Mouse (Mus musculus): ENCODE measurements around the gene Mtmr11. TPM values are rescaled to one million over a fixed set of nuclear protein-coding genes. Genes with fewer than 3 reads are reported as not detected.

The Mtmr11 gene
- polyA plus RNA-seq, 1 experiment from 2014 or later, result 29.7 TPM

- Histone ChIP-seq H3K4me3 (replicated peaks) (no peak overlapping the region), H3K9me3 (replicated peaks) (no peaks in the 10 kb centered on the region), H3K27ac (no peak overlapping the region), H3K36me3 (peaks cover 57% of the 10 kb centered on the region), H3K4me2 (no peak overlapping the region), H3K27me3 (no peaks in the 10 kb centered on the region), H3K9ac (no peak overlapping the region), H3K4me1 (peaks cover 14% of the 10 kb centered on the region)
- 78% methylated on average over 8 of the region's 8 CpGs for WGBS
- no peak for ATAC-seq (replicated peaks; ENCODE audit: low FRiP score)
Measured at GRCm38 (mm10) chr3:96155501-96155900, 6.3 kb upstream of the Mtmr11 start.

GRCm38 (mm10) chr3:96159820-96160219 is 2.0 kb upstream of the Mtmr11 start:
- no peak for ATAC-seq (replicated peaks; ENCODE audit: low FRiP score)
- Histone ChIP-seq H3K4me1 (peaks cover 41% of the 10 kb centered on the region), H3K4me3 (replicated peaks) (no peak overlapping the region), H3K4me2 (peak overlapping the region; percentile 89), H3K27me3 (no peaks in the 10 kb centered on the region), H3K9ac (no peak overlapping the region), H3K36me3 (peaks cover 14% of the 10 kb centered on the region), H3K27ac (peak overlapping the region; percentile 94), H3K9me3 (replicated peaks) (no peaks in the 10 kb centered on the region)
- 72% methylated on average over 4 of the region's 4 CpGs for WGBS

GRCm38 (mm10) chr3:96160222-96160802 is 1.5 kb upstream of the Mtmr11 start:
- peak overlapping the region; percentile 94 for H3K27ac ChIP-seq
- no peak overlapping the region for H3K9ac ChIP-seq
- no peaks in the 10 kb centered on the region for H3K9me3 ChIP-seq (replicated peaks)
- peaks cover 41% of the 10 kb centered on the region for H3K4me1 ChIP-seq
- peak; percentile 64 for ATAC-seq (replicated peaks; ENCODE audit: low FRiP score)
- H3K4me2 ChIP-seq, result peak overlapping the region; percentile 89
- peak overlapping the region; percentile 59 for H3K4me3 ChIP-seq (replicated peaks)
- H3K36me3 ChIP-seq, result peaks cover 9% of the 10 kb centered on the region
- 44% methylated on average over 4 of the region's 4 CpGs for WGBS
- H3K27me3 ChIP-seq, result no peaks in the 10 kb centered on the region

GRCm38 (mm10) chr3:96160803-96161516 is 844 bp upstream of the Mtmr11 start:
- Histone ChIP-seq H3K4me1 (peaks cover 41% of the 10 kb centered on the region), H3K36me3 (peaks cover 2% of the 10 kb centered on the region), H3K4me3 (replicated peaks) (peak overlapping the region; percentile 59), H3K27ac (peak overlapping the region; percentile 94), H3K4me2 (peak overlapping the region; percentile 89), H3K9me3 (replicated peaks) (no peaks in the 10 kb centered on the region), H3K27me3 (no peaks in the 10 kb centered on the region), H3K9ac (peak overlapping the region; percentile 52)
- peak; percentile 89 for ATAC-seq (replicated peaks; ENCODE audit: low FRiP score)
- 2% methylated on average over 12 of the region's 12 CpGs for WGBS

GRCm38 (mm10) chr3:96163040-96163439 is 1.2 kb downstream of the Mtmr11 start:
- Histone ChIP-seq H3K9ac (peak overlapping the region; percentile 52; the same call in 1 of the 2 replicates), H3K4me1 (peaks cover 41% of the 10 kb centered on the region), H3K9me3 (replicated peaks) (no peaks in the 10 kb centered on the region), H3K4me2 (peak overlapping the region; percentile 89), H3K27ac (peak overlapping the region; percentile 94), H3K36me3 (peaks cover 8% of the 10 kb centered on the region; the same call in 1 of the 2 replicates), H3K27me3 (no peaks in the 10 kb centered on the region), H3K4me3 (replicated peaks) (peak overlapping the region; percentile 59)
- no peak for ATAC-seq (replicated peaks; ENCODE audit: low FRiP score)
- WGBS, result 87% methylated on average over 6 of the region's 6 CpGs

- Histone ChIP-seq H3K27me3 (no peaks in the 10 kb centered on the region), H3K4me2 (no peak overlapping the region), H3K9me3 (replicated peaks) (no peaks in the 10 kb centered on the region), H3K4me1 (peaks cover 22% of the 10 kb centered on the region), H3K4me3 (replicated peaks) (no peak overlapping the region), H3K27ac (peak overlapping the region; percentile 48; the same call in 1 of the 2 replicates), H3K36me3 (peaks cover 29% of the 10 kb centered on the region), H3K9ac (no peak overlapping the region)
- ATAC-seq (replicated peaks; ENCODE audit: low FRiP score), result no peak
- 73% methylated on average over 12 of the region's 12 CpGs for WGBS
Measured at GRCm38 (mm10) chr3:96168466-96169158, 6.8 kb downstream of the Mtmr11 start.

- ATAC-seq (replicated peaks; ENCODE audit: low FRiP score), result no peak
- no peak overlapping the region for H3K4me3 ChIP-seq (replicated peaks)
- 87% methylated on average over 4 of the region's 4 CpGs for WGBS
- H3K9me3 ChIP-seq (replicated peaks), result no peaks in the 10 kb centered on the region
- peaks cover 44% of the 10 kb centered on the region for H3K36me3 ChIP-seq
- H3K27me3 ChIP-seq, result no peaks in the 10 kb centered on the region
- H3K4me2 ChIP-seq, result no peak overlapping the region
- H3K27ac ChIP-seq, result no peak overlapping the region
- no peak overlapping the region for H3K9ac ChIP-seq
- H3K4me1 ChIP-seq, result peaks cover 37% of the 10 kb centered on the region
Measured at GRCm38 (mm10) chr3:96170276-96170675, 8.5 kb downstream of the Mtmr11 start.

GRCm38 (mm10) chr3:96170976-96171545 is 9.3 kb downstream of the Mtmr11 start:
- peaks cover 38% of the 10 kb centered on the region for H3K4me1 ChIP-seq
- no peaks in the 10 kb centered on the region for H3K27me3 ChIP-seq
- peak overlapping the region; percentile 99 for H3K27ac ChIP-seq
- WGBS, result 59% methylated on average over 10 of the region's 10 CpGs
- peak overlapping the region; percentile 84 for H3K4me2 ChIP-seq
- H3K4me3 ChIP-seq (replicated peaks), result peak overlapping the region; percentile 64
- no peak for ATAC-seq (replicated peaks; ENCODE audit: low FRiP score)
- H3K36me3 ChIP-seq, result peaks cover 52% of the 10 kb centered on the region
- no peak overlapping the region; the same call in 1 of the 2 replicates for H3K9ac ChIP-seq
- H3K9me3 ChIP-seq (replicated peaks), result no peaks in the 10 kb centered on the region

- 0 out of 2 replicates have a peak, but pooled peaks have one; percentile 3 for ATAC-seq (replicated peaks; ENCODE audit: low FRiP score)
- Histone ChIP-seq H3K4me2 (peak overlapping the region; percentile 84), H3K4me1 (peaks cover 41% of the 10 kb centered on the region), H3K27me3 (no peaks in the 10 kb centered on the region), H3K36me3 (peaks cover 58% of the 10 kb centered on the region), H3K9me3 (replicated peaks) (no peaks in the 10 kb centered on the region), H3K9ac (peak overlapping the region; percentile 82), H3K27ac (peak overlapping the region; percentile 99), H3K4me3 (replicated peaks) (peak overlapping the region; percentile 64)
- 17% methylated on average over 18 of the region's 18 CpGs for WGBS
Measured at GRCm38 (mm10) chr3:96171583-96172196, 9.9 kb downstream of the Mtmr11 start.

- peak within 1 kb of the TSS; percentile 84 for H3K4me2 ChIP-seq
- under 1% methylated on average over 53 of the region's 58 CpGs for WGBS
- no peaks in the 10 kb centered on the region for H3K9me3 ChIP-seq (replicated peaks)
- peak within 1 kb of the TSS; percentile 64 for H3K4me3 ChIP-seq (replicated peaks)
- H3K9ac ChIP-seq, result peak within 1 kb of the TSS; percentile 82
- H3K36me3 ChIP-seq, result peaks cover 62% of the 10 kb centered on the region
- H3K4me1 ChIP-seq, result peaks cover 41% of the 10 kb centered on the region
- no peaks in the 10 kb centered on the region for H3K27me3 ChIP-seq
- peak within 1 kb of the TSS; percentile 99 for H3K27ac ChIP-seq
- ATAC-seq (replicated peaks; ENCODE audit: low FRiP score), result peak; percentile 93
Measured at GRCm38 (mm10) chr3:96172197-96173178, 10.7 kb downstream of the Mtmr11 start, which contains the start of gene Sf3b4. Gene Sf3b4 (plus strand): TSS chr3:96172332.

Data from kidney, embryonic 15.5 days (tissue).